In genomic region chr19:27076920-27077512, GRCm38 (mm10) we compare ENCODE assay signal across 22 mouse cellular contexts.
DNase-seq lines count a peak whose midpoint lies in the region; ATAC-seq lines count a peak whose summit lies in the region.
"Had no signal": no experiment of that assay in that cellular context is flagged by ENCODE, and none has a peak within 500 bp of the region (broad histone marks: within the 10 kb centered on the region; RNA-seq: fewer than 3 reads in every experiment).

No protein-coding gene starts in this region.

- WGBS in lung, embryonic 15.5 days = 25% methylated on average over 4 of the region's 4 CpGs

- no peak overlapping the region for H3K4me2 ChIP-seq in lung, embryonic 15.5 days
- H3K4me2 ChIP-seq: embryonic facial prominence, embryonic 12.5 days; hindbrain, embryonic 13.5 days; liver, embryonic 12.5 days had no signal

- no peaks in the 10 kb centered on the region for H3K27me3 ChIP-seq in lung, embryonic 15.5 days
- H3K27me3 ChIP-seq: embryonic facial prominence, embryonic 12.5 days; hindbrain, embryonic 13.5 days; liver, embryonic 12.5 days had no signal

- peak; percentile 36 to 48 for DNase-seq in heart, adult 18-20 months
- DNase-seq in heart, postnatal 4 days = no peak
- peak; percentile 11 to 31 for DNase-seq in right cerebral cortex, adult 2 months (ENCODE audit: low spot score in 2 of 2)
- DNase-seq in right cerebral cortex, postnatal 25 days = no peak
- peak; percentile 56 for DNase-seq in telencephalon, adult 2 months (ENCODE audit: low read depth, low spot score)
- no peak for DNase-seq in ovary, postnatal 36 days (ENCODE audit: low spot score)
- no peak for DNase-seq in urinary bladder, adult 18-20 months (ENCODE audit: low spot score in 2 of 2)
- DNase-seq: adrenal gland, postnatal 25 days; cerebellum, adult 2 months; forebrain, postnatal 0 days; kidney, adult 9 months; kidney, postnatal 4 days; midbrain, embryonic 14.5 days; right cerebral cortex, postnatal 14 days; thymus, postnatal 25 days had no signal

- H3K36me3 ChIP-seq in lung, embryonic 15.5 days = no peaks in the 10 kb centered on the region
- H3K36me3 ChIP-seq: embryonic facial prominence, embryonic 12.5 days; hindbrain, embryonic 13.5 days; limb, embryonic 10.5 days; liver, embryonic 12.5 days had no signal

- peak overlapping the region; percentile 86 for H3K27ac ChIP-seq in lung, embryonic 15.5 days
- H3K27ac ChIP-seq: embryonic facial prominence, embryonic 12.5 days; hindbrain, embryonic 13.5 days; limb, embryonic 10.5 days; liver, embryonic 12.5 days; stomach, postnatal 0 days had no signal

- no peak overlapping the region for H3K4me3 ChIP-seq in lung, embryonic 15.5 days
- H3K4me3 ChIP-seq: embryonic facial prominence, embryonic 12.5 days; hindbrain, embryonic 13.5 days; limb, embryonic 10.5 days; liver, embryonic 12.5 days; myocyte had no signal

- ATAC-seq in lung, embryonic 15.5 days (ENCODE audit: borderline replicate concordance, extremely low read depth, low FRiP score, low TSS enrichment) = peak; percentile 95
- ATAC-seq: forebrain, postnatal 0 days; liver, embryonic 12.5 days had no signal

- H3K4me1 ChIP-seq in lung, embryonic 15.5 days = peaks cover 11% of the 10 kb centered on the region; the same call in 1 of the 2 replicates
- H3K4me1 ChIP-seq: embryonic facial prominence, embryonic 12.5 days; hindbrain, embryonic 13.5 days; liver, embryonic 12.5 days had no signal

- H3K9me3 ChIP-seq in lung, embryonic 15.5 days = no peaks in the 10 kb centered on the region
- H3K9me3 ChIP-seq: embryonic facial prominence, embryonic 12.5 days; hindbrain, embryonic 13.5 days; limb, embryonic 10.5 days; liver, embryonic 12.5 days had no signal

- H3K9ac ChIP-seq in lung, embryonic 15.5 days = no peak overlapping the region
- H3K9ac ChIP-seq: embryonic facial prominence, embryonic 12.5 days; forebrain, postnatal 0 days; hindbrain, embryonic 13.5 days; liver, embryonic 12.5 days had no signal

Comparison
In these comparisons a context has a peak if more than half of its experiments do, and no peak if none do; other contexts are left out.
1. DNase-seq: peak in heart, adult 18-20 months (2 of 2), right cerebral cortex, adult 2 months (2 of 2) and telencephalon, adult 2 months (single experiment); none in heart, postnatal 4 days (single experiment), right cerebral cortex, postnatal 25 days (single experiment), ovary, postnatal 36 days (single experiment) and urinary bladder, adult 18-20 months (0 of 2).